Mouse (Mus musculus): ENCODE measurements at regions not wholly inside any gene's neighbourhood (a gene's known extent, or its start where the extent isn't known, plus 50 kb on each side); places are given as distances from the start of the nearest gene placed in this dataset.

DNA sequence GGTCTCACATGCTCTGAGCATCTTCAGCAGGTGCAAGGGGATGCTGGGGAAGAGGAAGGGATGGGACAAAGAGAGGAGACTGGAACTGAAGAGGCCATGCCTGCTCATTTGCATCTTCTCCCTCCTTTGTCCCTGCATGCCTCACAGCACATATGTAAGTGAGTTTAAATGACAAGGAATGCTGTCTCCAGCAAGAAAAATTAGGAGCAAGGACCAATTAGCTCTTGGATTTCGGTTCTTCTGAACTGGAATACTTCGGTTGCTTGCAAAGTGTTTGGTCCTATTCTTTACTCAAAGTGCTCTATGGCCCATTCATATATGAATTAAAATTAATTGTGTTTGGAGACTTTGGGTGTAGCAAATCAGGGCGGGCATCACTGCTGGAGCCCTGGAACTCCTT is 459.0 kb upstream of the Adgrl2 start:
- no peak for DNase-seq
- H3K27ac ChIP-seq (ENCODE audit: insufficient read depth, low read length): no peak overlapping the region
- WGBS: 68% methylated on average over 3 of the region's 3 CpGs
- TF ChIP-seq CTCF (IDR thresholded peaks at IDR 0.05; ENCODE audit: borderline replicate concordance, insufficient read depth, low read depth, low read length) (no peak), POLR2A (IDR thresholded peaks at IDR 0.05; ENCODE audit: borderline replicate concordance, insufficient read depth, low read length) (no peak)
- H3K4me1 ChIP-seq (ENCODE audit: control insufficient read depth, insufficient read depth, low read length): no peaks in the 10 kb centered on the region
- H3K4me3 ChIP-seq (replicated peaks; ENCODE audit: insufficient read depth, low read depth, low read length): no peak overlapping the region
- no peaks in the 10 kb centered on the region for H3K27me3 ChIP-seq (ENCODE audit: control insufficient read depth, insufficient read depth, low read length)

DNA sequence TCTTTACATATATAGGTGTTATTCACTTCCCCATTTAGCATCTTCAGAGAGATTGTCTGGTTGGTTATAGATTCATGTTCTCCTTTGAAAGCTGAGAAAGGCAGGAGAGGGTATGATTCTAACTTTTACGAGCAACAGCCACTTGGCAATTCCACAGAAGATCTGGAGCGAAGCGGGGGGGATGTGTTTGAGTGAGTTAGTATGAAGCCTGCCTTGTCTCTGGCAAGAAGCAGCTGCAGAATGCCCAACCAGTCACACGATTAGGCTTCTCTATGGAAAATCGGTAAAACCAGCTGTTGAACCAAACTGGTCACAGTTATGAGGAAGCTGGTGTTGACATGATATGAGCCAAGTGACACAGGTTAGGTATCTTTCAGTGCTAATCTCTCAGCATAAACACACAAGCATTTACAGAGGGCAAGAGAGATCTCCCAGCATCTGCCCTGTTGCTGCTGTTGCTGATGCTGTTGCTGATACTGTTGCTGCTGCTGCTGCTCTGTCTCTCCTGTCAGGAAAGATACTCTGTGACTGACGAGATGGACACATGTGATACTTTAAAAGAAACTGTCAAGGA is 455.7 kb upstream of the Adgrl2 start:
- Histone ChIP-seq H3K27ac (ENCODE audit: insufficient read depth, low read length) (no peak overlapping the region), H3K4me1 (ENCODE audit: control insufficient read depth, insufficient read depth, low read length) (no peaks in the 10 kb centered on the region), H3K4me3 (replicated peaks; ENCODE audit: insufficient read depth, low read depth, low read length) (no peak overlapping the region), H3K27me3 (ENCODE audit: control insufficient read depth, insufficient read depth, low read length) (no peaks in the 10 kb centered on the region)
- TF ChIP-seq POLR2A (IDR thresholded peaks at IDR 0.05; ENCODE audit: borderline replicate concordance, insufficient read depth, low read length) (no peak), CTCF (IDR thresholded peaks at IDR 0.05; ENCODE audit: borderline replicate concordance, insufficient read depth, low read depth, low read length) (no peak)
- DNase-seq: no peak
- WGBS: 83% methylated on average over 6 of the region's 6 CpGs

DNA sequence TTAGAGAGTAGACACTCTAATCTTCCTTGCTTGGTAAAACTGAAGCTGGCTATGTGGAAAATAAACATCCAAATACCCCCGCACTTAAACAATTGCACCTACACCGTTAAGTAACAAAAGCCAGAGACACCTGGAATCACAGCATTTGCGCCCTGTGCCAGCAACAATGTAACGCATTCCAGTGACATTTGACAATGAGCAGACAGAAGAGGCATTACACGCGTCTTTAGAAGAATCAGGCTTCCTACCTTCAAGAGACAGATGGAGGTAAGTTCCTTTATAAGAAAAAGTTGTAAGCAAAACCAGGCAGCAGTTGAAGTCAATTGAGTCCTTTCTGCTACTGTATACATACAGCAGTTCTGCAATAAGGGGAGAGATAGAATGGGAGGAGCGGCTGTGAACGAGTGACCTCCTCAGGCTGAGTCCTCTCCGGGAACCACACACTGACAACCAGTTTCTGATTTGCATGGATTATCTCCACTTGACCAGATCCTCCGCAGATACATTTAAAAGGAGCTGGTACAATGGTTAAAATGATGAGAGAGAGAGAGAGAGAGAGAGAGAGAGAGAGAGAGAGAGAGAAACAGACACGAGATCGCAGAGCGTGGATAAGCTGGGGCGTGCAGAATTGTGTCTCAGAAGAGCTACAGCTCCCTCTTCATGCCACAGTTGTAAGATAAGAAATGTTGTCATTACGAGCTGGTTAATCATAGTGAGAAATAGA is 454.7 kb upstream of the Adgrl2 start:
- no peak for TF ChIP-seq POLR2A (IDR thresholded peaks at IDR 0.05; ENCODE audit: borderline replicate concordance, insufficient read depth, low read length)
- 0 out of 2 replicates have a peak, but pooled peaks have one; percentile 26 for TF ChIP-seq CTCF (IDR thresholded peaks at IDR 0.05; ENCODE audit: borderline replicate concordance, insufficient read depth, low read depth, low read length)
- Histone ChIP-seq H3K27ac (ENCODE audit: insufficient read depth, low read length) (no peak overlapping the region), H3K27me3 (ENCODE audit: control insufficient read depth, insufficient read depth, low read length) (no peaks in the 10 kb centered on the region), H3K4me1 (ENCODE audit: control insufficient read depth, insufficient read depth, low read length) (no peaks in the 10 kb centered on the region), H3K4me3 (replicated peaks; ENCODE audit: insufficient read depth, low read depth, low read length) (peak overlapping the region; percentile 42)
- DNase-seq: peak; percentile 20 to 22
- WGBS: 8% methylated on average over 15 of the region's 15 CpGs

DNA sequence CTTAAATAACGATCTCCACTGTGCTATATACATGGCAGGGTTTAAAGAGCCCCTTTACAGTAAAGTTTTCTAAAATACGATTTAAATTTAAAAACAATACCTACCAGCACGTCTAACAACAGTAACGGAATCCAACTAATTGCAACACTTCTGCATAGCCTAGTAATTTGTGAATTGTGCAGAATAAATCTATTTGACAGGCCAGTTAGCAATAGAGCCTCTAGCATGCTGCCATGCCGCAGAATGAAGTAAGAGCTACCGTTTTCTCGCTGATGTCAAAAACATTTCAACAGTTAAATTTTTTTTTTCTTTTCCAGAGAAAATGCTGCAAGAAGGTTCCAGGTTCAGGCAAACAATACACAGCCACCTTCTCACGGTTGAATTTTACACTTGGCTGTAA is 454.0 kb upstream of the Adgrl2 start:
- Histone ChIP-seq H3K4me1 (ENCODE audit: control insufficient read depth, insufficient read depth, low read length) (no peaks in the 10 kb centered on the region), H3K4me3 (replicated peaks; ENCODE audit: insufficient read depth, low read depth, low read length) (no peak overlapping the region), H3K27me3 (ENCODE audit: control insufficient read depth, insufficient read depth, low read length) (no peaks in the 10 kb centered on the region), H3K27ac (ENCODE audit: insufficient read depth, low read length) (no peak overlapping the region)
- no peak for TF ChIP-seq CTCF (IDR thresholded peaks at IDR 0.05; ENCODE audit: borderline replicate concordance, insufficient read depth, low read depth, low read length)
- TF ChIP-seq POLR2A (IDR thresholded peaks at IDR 0.05; ENCODE audit: borderline replicate concordance, insufficient read depth, low read length): no peak
- no peak for DNase-seq
- 80% methylated on average over 8 of the region's 8 CpGs for WGBS

DNA sequence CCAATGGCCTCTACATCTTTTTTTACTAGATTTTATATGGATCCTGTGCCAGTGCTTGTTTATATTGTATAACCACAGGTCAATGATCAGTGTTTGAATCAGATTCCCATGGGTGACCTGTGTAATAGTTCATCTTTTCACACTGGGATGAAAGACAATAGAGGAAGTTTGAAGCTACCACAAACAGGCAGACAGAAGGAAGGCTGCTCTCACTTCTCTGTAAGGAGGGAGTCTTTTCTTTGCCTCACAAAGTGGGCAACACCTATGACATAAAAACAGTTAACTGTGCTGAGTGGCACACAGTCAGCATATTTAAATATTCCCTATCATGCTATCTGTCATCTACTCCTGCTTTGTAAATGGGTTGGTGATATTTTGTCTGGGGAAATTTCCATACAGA is 450.9 kb upstream of the Adgrl2 start:
- no peak overlapping the region for H3K4me3 ChIP-seq (replicated peaks; ENCODE audit: insufficient read depth, low read depth, low read length)
- no peaks in the 10 kb centered on the region for H3K27me3 ChIP-seq (ENCODE audit: control insufficient read depth, insufficient read depth, low read length)
- no peak for DNase-seq
- TF ChIP-seq CTCF (IDR thresholded peaks at IDR 0.05; ENCODE audit: borderline replicate concordance, insufficient read depth, low read depth, low read length) (no peak), POLR2A (IDR thresholded peaks at IDR 0.05; ENCODE audit: borderline replicate concordance, insufficient read depth, low read length) (no peak)
- no peak overlapping the region for H3K27ac ChIP-seq (ENCODE audit: insufficient read depth, low read length)
- no peaks in the 10 kb centered on the region for H3K4me1 ChIP-seq (ENCODE audit: control insufficient read depth, insufficient read depth, low read length)

DNA sequence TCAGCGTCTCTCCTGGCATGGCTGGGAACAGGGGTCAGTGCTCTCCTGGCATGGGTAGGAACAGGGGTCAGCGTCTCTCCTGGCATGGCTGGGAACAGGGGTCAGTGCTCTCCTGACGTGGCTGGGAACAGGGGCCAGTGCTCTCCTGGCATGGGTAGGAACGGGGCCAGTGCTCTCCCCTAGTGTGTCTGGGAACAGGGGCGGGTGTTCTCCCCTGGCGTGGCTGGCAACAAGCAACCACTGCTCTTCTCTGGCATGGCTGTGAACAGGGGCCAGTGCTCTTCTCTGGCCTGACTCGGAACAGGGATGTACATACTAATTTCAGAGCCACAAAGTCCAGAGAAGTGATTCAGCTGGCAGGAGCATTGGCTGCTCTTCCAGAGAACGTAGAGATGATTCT is 447.4 kb upstream of the Adgrl2 start:
- DNase-seq: no peak
- TF ChIP-seq POLR2A (IDR thresholded peaks at IDR 0.05; ENCODE audit: borderline replicate concordance, insufficient read depth, low read length): no peak
- no peak for TF ChIP-seq CTCF (IDR thresholded peaks at IDR 0.05; ENCODE audit: borderline replicate concordance, insufficient read depth, low read depth, low read length)
- Histone ChIP-seq H3K4me3 (replicated peaks; ENCODE audit: insufficient read depth, low read depth, low read length) (no peak overlapping the region), H3K4me1 (ENCODE audit: control insufficient read depth, insufficient read depth, low read length) (no peaks in the 10 kb centered on the region), H3K27ac (ENCODE audit: insufficient read depth, low read length) (no peak overlapping the region), H3K27me3 (ENCODE audit: control insufficient read depth, insufficient read depth, low read length) (no peaks in the 10 kb centered on the region)
- WGBS: 37% methylated on average over 8 of the region's 8 CpGs

DNA sequence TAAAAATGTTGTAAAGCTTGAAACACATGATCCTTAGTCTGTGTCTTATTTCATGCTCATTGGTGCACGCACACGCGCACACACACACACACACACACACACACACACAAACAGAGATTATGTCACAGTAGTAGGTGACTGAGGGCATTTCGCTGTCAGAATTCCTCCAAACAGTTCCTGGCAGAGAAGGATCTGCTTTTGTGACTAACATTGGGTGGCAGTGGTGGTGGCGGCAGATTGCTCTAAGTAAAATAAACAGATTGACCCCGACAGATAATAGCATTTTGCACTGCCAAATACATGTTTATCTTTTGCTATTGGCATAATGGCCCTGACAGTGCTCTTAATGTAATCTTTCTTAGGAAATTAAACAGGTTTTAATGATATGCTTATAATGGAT is 446.6 kb upstream of the Adgrl2 start:
- WGBS: 75% methylated on average over 6 of the region's 6 CpGs

DNA sequence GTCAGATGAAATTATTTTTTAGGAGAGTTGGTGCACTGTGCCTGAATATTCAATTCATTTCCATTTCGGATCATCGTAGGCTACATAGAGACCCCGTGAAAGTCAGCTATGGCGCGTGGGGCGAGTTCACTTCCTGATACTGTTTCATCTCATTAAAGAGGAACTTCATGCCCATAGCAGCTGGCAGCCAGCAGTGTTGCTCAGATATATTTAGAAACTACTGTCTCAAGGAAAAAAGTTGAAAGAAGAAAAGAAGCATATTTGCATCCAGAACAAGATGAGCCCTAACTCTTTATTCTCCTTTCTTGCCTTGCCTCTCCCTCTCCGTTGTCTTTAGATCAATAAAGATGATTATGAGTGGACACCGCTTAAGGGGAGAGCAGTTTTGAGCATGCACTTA is 446.1 kb upstream of the Adgrl2 start:
- 93% methylated on average over 8 of the region's 8 CpGs for WGBS
- no peak for TF ChIP-seq CTCF (IDR thresholded peaks at IDR 0.05; ENCODE audit: borderline replicate concordance, insufficient read depth, low read depth, low read length)
- no peak for TF ChIP-seq POLR2A (IDR thresholded peaks at IDR 0.05; ENCODE audit: borderline replicate concordance, insufficient read depth, low read length)
- Histone ChIP-seq H3K27me3 (ENCODE audit: control insufficient read depth, insufficient read depth, low read length) (no peaks in the 10 kb centered on the region), H3K27ac (ENCODE audit: insufficient read depth, low read length) (no peak overlapping the region), H3K4me3 (replicated peaks; ENCODE audit: insufficient read depth, low read depth, low read length) (no peak overlapping the region), H3K4me1 (ENCODE audit: control insufficient read depth, insufficient read depth, low read length) (no peaks in the 10 kb centered on the region)
- no peak for DNase-seq

More for the DNA sequence above, 446.6 kb upstream of the Adgrl2 start:
- H3K27ac ChIP-seq (ENCODE audit: insufficient read depth, low read length): no peak overlapping the region
- H3K4me1 ChIP-seq (ENCODE audit: control insufficient read depth, insufficient read depth, low read length): no peaks in the 10 kb centered on the region
- no peak for DNase-seq
- no peak overlapping the region for H3K4me3 ChIP-seq (replicated peaks; ENCODE audit: insufficient read depth, low read depth, low read length)
- TF ChIP-seq CTCF (IDR thresholded peaks at IDR 0.05; ENCODE audit: borderline replicate concordance, insufficient read depth, low read depth, low read length) (no peak), POLR2A (IDR thresholded peaks at IDR 0.05; ENCODE audit: borderline replicate concordance, insufficient read depth, low read length) (no peak)
- no peaks in the 10 kb centered on the region for H3K27me3 ChIP-seq (ENCODE audit: control insufficient read depth, insufficient read depth, low read length)
